Mouse (Mus musculus) CD8-positive naive resting alpha-beta T cell, adult 57 days (primary cell): ENCODE measurements around the gene St6galnac6. TPM values are rescaled to one million over a fixed set of nuclear protein-coding genes. Genes with fewer than 3 reads are reported as not detected.

Source experiments
- total RNA-seq: library from RNA; stranded (reverse); gene quantifications from one replicate; pipeline ENCODE4 v1.2.4, GENCODE M21; 2023

Gene St6galnac6
- total RNA-seq: 2.3 TPM

DNA sequence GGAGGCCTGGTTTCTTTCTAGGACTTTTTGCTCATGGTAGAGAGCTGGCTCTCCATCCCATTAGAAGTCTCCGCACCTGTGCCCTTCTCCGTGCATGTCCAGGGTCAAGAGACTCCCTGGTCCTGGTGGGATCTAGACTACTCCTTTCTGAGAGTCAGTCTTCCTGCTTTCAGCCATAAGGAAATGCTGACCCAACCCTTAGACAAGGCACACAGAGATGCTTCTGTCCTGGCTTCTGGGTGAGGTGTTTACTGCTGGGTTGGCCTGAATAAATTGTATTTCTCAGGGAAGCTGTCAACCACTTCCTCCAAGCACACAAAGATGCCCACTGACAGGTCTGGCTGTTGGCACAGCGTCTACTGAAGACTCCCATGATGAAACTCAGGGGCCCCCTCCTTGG lies at the start of gene St6galnac6:
St6galnac6 (plus strand) TSS at position 301 of the 400 bp plus-strand sequence.

DNA sequence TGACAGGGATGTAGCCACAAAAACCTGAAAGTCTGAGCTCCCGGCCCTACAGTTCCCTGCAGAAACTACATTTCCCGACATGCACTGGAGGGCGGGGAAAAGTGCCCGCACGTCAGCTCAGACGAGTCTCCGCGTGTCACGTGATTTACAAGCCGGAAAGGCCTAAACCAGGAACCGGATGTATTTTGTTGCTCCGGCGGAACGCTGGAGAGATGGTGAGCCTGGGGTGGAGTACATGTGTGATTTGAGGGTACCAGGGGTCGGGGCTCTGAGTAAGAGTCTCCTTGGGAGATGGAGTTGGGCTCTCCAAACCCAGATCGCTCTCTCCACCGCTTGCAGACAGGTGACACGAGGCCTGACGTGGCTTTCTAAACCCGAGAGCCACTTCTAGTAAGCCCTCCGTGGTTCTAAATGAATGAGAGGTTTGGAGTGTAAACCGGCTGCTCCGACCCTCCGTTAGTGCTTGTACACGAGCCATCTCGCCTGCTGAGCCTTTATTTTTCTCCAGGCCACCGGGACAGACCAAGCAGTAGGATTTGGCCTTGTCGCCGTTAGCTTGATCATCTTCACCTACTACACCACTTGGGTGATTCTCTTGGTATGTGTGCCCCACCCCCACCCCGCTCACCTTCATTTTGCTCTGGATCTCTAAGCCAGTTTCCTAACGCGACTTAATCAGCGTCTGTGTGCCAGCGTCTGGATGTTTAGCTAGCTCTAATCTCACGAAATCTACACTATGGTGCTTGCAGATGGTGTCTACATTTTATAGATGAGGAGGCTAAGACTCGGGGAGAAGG lies 28.6 kb upstream of the St6galnac6 start, which contains the start of gene Dpm2:
Dpm2 (plus strand) TSS at position 161 of the 797 bp plus-strand sequence.

DNA sequence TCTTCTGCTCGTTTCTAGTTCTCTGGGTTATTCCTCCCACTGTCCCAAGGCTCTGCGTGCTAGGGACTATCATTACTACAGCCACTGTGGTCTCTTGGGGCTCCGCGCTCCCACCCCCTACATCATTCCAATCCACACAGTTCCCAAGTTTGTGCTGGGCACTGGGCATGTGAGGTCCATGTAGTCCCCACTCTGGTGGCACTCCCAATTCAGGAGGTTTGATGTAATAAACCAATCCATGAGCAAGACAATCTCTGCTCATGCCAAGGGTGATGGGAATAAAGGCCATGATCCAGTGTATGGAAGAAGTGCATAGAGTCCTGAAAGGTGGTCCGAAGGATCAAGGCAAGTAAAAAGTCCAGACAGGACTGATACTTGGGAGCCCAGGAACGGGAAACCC lies 25.0 kb upstream of the St6galnac6 start, which contains the start of gene Pip5kl1:
Pip5kl1 (plus strand) TSS at position 301 of the 400 bp plus-strand sequence.

DNA sequence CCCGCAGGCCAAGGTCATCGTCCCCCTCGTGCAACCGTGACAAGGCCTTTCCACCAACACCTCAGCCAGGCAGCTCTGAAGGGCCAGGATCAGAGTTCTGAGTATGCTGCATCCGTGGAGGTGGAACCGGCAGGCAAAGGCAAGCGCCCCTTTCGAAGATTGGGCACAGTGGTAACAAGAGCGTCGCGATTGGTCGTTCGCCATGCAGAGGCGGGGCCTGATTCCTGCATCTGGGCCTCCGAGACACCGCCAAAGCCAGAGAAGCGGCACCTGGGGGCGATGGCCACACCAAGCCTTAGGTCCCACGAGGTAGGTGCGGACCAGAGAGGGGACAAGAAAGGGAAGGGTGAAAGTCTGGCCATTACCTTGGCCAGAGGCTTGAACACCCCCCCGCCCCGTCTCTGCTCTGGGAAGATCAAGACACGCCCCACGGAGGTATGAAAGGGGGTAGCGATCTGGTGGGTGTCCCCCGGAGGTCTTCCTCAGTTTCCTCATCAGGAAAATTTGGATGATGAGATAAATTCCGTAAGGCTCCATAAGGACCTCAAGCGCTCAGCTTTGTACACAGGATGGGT lies 23.8 kb upstream of the St6galnac6 start, which contains the start of gene 9430097D07Rik:
9430097D07Rik (minus strand) TSS at position 99 of the 575 bp plus-strand sequence.

DNA sequence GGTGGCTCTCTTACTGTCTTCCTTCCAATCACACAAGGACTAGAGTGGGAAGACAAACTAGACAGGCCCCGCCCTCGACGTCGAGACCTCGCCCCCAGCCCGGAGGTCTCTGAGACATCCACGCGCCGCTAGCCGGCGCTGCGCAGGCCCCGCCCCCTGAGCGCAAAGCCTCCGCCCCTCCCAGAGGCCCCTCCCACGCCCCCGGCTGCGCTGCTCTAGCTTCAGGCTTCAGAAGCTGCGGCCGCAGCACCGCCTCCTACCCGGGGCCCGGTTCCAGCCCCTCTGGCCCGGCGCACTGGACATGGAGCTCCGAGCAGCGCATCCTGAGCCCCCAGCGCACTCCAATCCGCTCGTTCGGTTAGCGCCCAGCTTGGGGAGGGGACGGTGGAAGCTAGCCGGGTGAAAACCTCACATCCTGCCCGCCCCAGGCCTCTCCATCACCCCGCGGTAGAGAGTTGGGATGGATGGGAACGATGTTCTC lies 12.6 kb upstream of the St6galnac6 start, which contains the start of gene St6galnac4:
St6galnac4 (plus strand) TSS at position 225 of the 481 bp plus-strand sequence.

DNA sequence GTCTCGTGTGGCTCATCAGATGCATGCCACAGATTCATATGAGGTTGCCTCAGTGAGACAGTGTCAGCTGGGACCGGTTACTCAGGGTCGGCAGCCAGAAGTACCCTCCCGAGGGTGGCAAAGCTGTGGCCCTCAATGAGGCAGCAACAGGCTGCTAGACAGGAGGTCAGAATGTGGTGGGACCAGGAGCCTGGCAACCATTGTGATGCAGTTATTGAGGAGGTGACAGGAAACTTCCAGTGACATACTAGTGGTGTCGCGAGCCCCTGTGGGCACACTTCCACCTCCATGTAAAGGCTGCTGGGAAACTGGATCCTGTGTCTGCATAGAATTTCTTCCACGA lies 22.0 kb downstream of the St6galnac6 start, which contains the start of gene Ak1:
Ak1 (plus strand) TSS at position 242 of the 343 bp plus-strand sequence.

DNA sequence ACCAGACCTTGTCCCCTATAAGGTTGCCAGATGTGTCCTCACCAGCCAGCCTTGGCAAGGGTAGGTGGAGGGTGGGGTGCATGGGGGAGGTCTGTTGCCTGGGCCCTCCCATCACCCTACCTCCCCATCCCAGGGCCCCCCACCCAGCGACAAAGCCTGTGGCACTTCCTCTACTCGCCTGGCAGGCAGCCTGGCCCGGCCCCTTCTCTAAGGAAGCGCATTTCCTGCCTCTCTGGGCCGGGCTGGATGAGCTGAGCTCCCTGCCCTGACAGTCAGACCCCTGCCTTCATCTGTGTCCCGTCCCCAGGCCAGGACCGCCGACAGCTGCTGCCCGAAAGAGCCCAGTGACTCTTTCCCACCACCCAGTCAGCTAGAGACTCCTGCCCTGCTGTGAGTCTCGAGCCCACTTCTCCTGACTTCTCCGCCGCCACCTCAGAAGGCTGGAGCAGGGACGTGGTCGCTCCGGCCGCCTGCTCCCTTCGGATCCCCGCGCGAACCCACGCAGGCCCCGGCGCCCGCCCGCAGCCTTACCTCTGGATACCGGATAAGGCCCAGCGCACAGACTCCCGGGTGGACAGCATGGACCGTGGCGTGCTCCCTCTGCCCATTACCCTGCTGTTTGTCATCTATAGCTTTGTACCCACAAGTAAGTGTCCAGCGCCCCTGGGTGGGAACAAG lies 47.0 kb downstream of the St6galnac6 start, which contains the start of gene Eng:
Eng (plus strand) TSS at position 217 of the 678 bp plus-strand sequence.

Other genes with a start within 250 kb of the St6galnac6 start
- gene Ciz1, start 247.4 kb upstream of the St6galnac6 start, total RNA-seq: 137 TPM
- not detected for gene Dnm1, start 246.4 kb upstream of the St6galnac6 start, total RNA-seq
- gene 1110008P14Rik, start 217.8 kb upstream of the St6galnac6 start, total RNA-seq: 23.0 TPM
- gene Lcn2, start 211.5 kb upstream of the St6galnac6 start, total RNA-seq: 2.4 TPM
- gene Ptges2, start 203.8 kb upstream of the St6galnac6 start, total RNA-seq: 8.5 TPM
- gene Naif1, start 149.3 kb upstream of the St6galnac6 start, total RNA-seq: 4.7 TPM
- gene Slc25a25, start 148.3 kb upstream of the St6galnac6 start, total RNA-seq: 65.7 TPM
- gene Fam102a, start 64.4 kb upstream of the St6galnac6 start, total RNA-seq: 137 TPM
- gene Dpm2, start 28.9 kb upstream of the St6galnac6 start, total RNA-seq: 63.7 TPM
- gene Pip5kl1, start 24.9 kb upstream of the St6galnac6 start, total RNA-seq: 0.89 TPM
- not detected for gene 9430097D07Rik, start 24.0 kb upstream of the St6galnac6 start, total RNA-seq
- 21.0 TPM for gene St6galnac4, start 12.6 kb upstream of the St6galnac6 start, total RNA-seq
- not detected for gene Ak1, start 22.0 kb downstream of the St6galnac6 start, total RNA-seq
- 19.8 TPM for gene Eng, start 46.9 kb downstream of the St6galnac6 start, total RNA-seq
- gene Fpgs, start 104.4 kb downstream of the St6galnac6 start, total RNA-seq: 28.2 TPM
- 99.3 TPM for gene Cdk9, start 113.4 kb downstream of the St6galnac6 start, total RNA-seq
- 102 TPM for gene Sh2d3c, start 121.3 kb downstream of the St6galnac6 start, total RNA-seq
- gene 6330409D20Rik, start 141.3 kb downstream of the St6galnac6 start, total RNA-seq: not detected
- gene Tor2a, start 157.5 kb downstream of the St6galnac6 start, total RNA-seq: 27.7 TPM
- not detected for gene Ttc16, start 175.9 kb downstream of the St6galnac6 start, total RNA-seq
- 3.4 TPM for gene Ptrh1, start 176.1 kb downstream of the St6galnac6 start, total RNA-seq
- not detected for gene Cfap157, start 184.7 kb downstream of the St6galnac6 start, total RNA-seq
- gene Stxbp1, start 247.5 kb downstream of the St6galnac6 start, total RNA-seq: 0.86 TPM